Mouse (Mus musculus): ENCODE results near the gene Akna. TPM values are rescaled to one million over a fixed set of nuclear protein-coding genes. Genes with fewer than 3 reads are reported as not detected.

Gene Akna
- total RNA-seq (2015; ENCODE audit: low replicate concordance) (16.9 and 18.4 TPM in 2 replicates), total RNA-seq (2017; ENCODE audit: low replicate concordance) (8.2 and 9.5 TPM in 2 replicates)

GRCm38 (mm10) chr4:63403040-63403959 lies at the start of gene Akna:
TSS of gene Akna (minus strand) at chr4:63403354.
- peak; percentile 28; the same call in 1 of the 2 replicates for ATAC-seq (replicated peaks; ENCODE audit: low FRiP score, poor library complexity, severe bottlenecking)

GRCm38 (mm10) chr4:63452555-63452954 lies 49.4 kb upstream of the Akna start:
- ATAC-seq (replicated peaks; ENCODE audit: low FRiP score, poor library complexity, severe bottlenecking), result no peak

GRCm38 (mm10) chr4:63450551-63450950 lies 47.4 kb upstream of the Akna start:
- no peak for ATAC-seq (replicated peaks; ENCODE audit: low FRiP score, poor library complexity, severe bottlenecking)

- ATAC-seq (replicated peaks; ENCODE audit: low FRiP score, poor library complexity, severe bottlenecking), result no peak
Observed at GRCm38 (mm10) chr4:63444362-63445066, 41.4 kb upstream of the Akna start.

GRCm38 (mm10) chr4:63443101-63443500 lies 39.9 kb upstream of the Akna start:
- ATAC-seq (replicated peaks; ENCODE audit: low FRiP score, poor library complexity, severe bottlenecking), result no peak

- ATAC-seq (replicated peaks; ENCODE audit: low FRiP score, poor library complexity, severe bottlenecking), result no peak
Observed at GRCm38 (mm10) chr4:63441616-63442015, 38.5 kb upstream of the Akna start.

GRCm38 (mm10) chr4:63440262-63440661 lies 37.1 kb upstream of the Akna start:
- no peak for ATAC-seq (replicated peaks; ENCODE audit: low FRiP score, poor library complexity, severe bottlenecking)

- no peak for ATAC-seq (replicated peaks; ENCODE audit: low FRiP score, poor library complexity, severe bottlenecking)
Observed at GRCm38 (mm10) chr4:63437968-63438367, 34.8 kb upstream of the Akna start.

- no peak for ATAC-seq (replicated peaks; ENCODE audit: low FRiP score, poor library complexity, severe bottlenecking)
Observed at GRCm38 (mm10) chr4:63437119-63437815, 34.1 kb upstream of the Akna start.

- no peak for ATAC-seq (replicated peaks; ENCODE audit: low FRiP score, poor library complexity, severe bottlenecking)
Observed at GRCm38 (mm10) chr4:63435402-63435801, 32.2 kb upstream of the Akna start.

GRCm38 (mm10) chr4:63431098-63431497 lies 27.9 kb upstream of the Akna start:
- ATAC-seq (replicated peaks; ENCODE audit: low FRiP score, poor library complexity, severe bottlenecking), result no peak

GRCm38 (mm10) chr4:63430357-63430756 lies 27.2 kb upstream of the Akna start:
- no peak for ATAC-seq (replicated peaks; ENCODE audit: low FRiP score, poor library complexity, severe bottlenecking)

- ATAC-seq (replicated peaks; ENCODE audit: low FRiP score, poor library complexity, severe bottlenecking), result no peak
Observed at GRCm38 (mm10) chr4:63426308-63426707, 23.2 kb upstream of the Akna start.

- ATAC-seq (replicated peaks; ENCODE audit: low FRiP score, poor library complexity, severe bottlenecking), result no peak
Observed at GRCm38 (mm10) chr4:63423811-63424210, 20.7 kb upstream of the Akna start.

- no peak for ATAC-seq (replicated peaks; ENCODE audit: low FRiP score, poor library complexity, severe bottlenecking)
Observed at GRCm38 (mm10) chr4:63423231-63423630, 20.1 kb upstream of the Akna start.

GRCm38 (mm10) chr4:63420143-63420920 lies 17.2 kb upstream of the Akna start:
- no peak for ATAC-seq (replicated peaks; ENCODE audit: low FRiP score, poor library complexity, severe bottlenecking)

- ATAC-seq (replicated peaks; ENCODE audit: low FRiP score, poor library complexity, severe bottlenecking), result no peak
Observed at GRCm38 (mm10) chr4:63418270-63418669, 15.1 kb upstream of the Akna start.

- ATAC-seq (replicated peaks; ENCODE audit: low FRiP score, poor library complexity, severe bottlenecking), result peak; percentile 81
Observed at GRCm38 (mm10) chr4:63417318-63417957, 14.3 kb upstream of the Akna start.

- ATAC-seq (replicated peaks; ENCODE audit: low FRiP score, poor library complexity, severe bottlenecking), result no peak
Observed at GRCm38 (mm10) chr4:63414951-63415350, 11.8 kb upstream of the Akna start.
